Mouse (Mus musculus) testis, adult 2 months (tissue): ENCODE measurements around the gene Phactr1.

Experiments
- CTCF ChIP-seq: fragments of 200-500 bp; IDR thresholded peaks from 2 replicates; pipeline ENCODE4 v1.5.1; 2012; ENCODE audit warnings: low read depth, mild to moderate bottlenecking, inconsistent platforms, low read length, moderate library complexity; ENCODE audit not compliant: control insufficient read depth, insufficient read depth, insufficient replicate concordance
- POLR2A ChIP-seq: fragments of 200-500 bp; IDR thresholded peaks from 2 replicates; pipeline ENCODE4 v1.6.1; 2012; ENCODE audit warnings: low read depth, mild to moderate bottlenecking, inconsistent platforms, low read length, moderate library complexity; ENCODE audit not compliant: control insufficient read depth

DNA sequence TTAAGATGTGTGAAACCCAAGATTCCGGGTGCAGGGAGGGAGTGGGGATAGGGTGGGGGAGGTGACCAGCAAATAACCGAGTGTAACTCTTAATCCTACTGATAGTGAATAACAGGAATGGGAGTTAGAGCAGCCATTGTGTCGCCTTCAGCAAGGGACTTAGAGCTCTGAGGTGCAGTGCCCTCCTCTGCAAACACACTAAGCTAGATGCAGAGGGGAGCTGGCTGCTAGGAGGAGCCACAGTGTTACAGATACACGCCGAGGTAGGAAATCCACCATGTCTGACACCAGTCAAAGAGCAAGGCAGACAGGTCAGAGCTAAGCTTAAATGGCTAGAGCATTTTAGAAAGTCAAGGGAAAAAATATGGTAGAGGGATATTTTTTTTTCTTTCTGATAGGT is 476.9 kb downstream of the Phactr1 start:
- TF ChIP-seq CTCF (no peak), POLR2A (no peak)
